28 mouse cellular contexts compared by ENCODE assay signal in genomic region chr17:15773956-15774355, GRCm38 (mm10). TPM values are rescaled to one million over a fixed set of nuclear protein-coding genes. Genes with fewer than 3 reads are reported as not detected.
A peak's percentile ranks its signal among the peaks of the same experiment; 100 is the strongest.
DNase-seq lines count a peak whose midpoint lies in the region; TF ChIP-seq lines count a peak whose summit lies in the region.
"Had no signal": no experiment of that assay in that cellular context is flagged by ENCODE, and none has a peak within 500 bp of the region (broad histone marks: within the 10 kb centered on the region; RNA-seq: fewer than 3 reads in every experiment).

No protein-coding gene starts in this region.

- WGBS in macrophage (ENCODE audit: missing documents) = 21% methylated on average over 6 of the region's 6 CpGs

- no peaks in the 10 kb centered on the region for H3K27me3 ChIP-seq in CH12.LX (replicated peaks)
- H3K27me3 ChIP-seq in splenic B cell, adult 2 months (ENCODE audit: control insufficient read depth, insufficient read depth, low read length, poor library complexity, severe bottlenecking) = no peaks in the 10 kb centered on the region
- H3K27me3 ChIP-seq: embryonic facial prominence, embryonic 15.5 days; forebrain, embryonic 12.5 days; heart, embryonic 15.5 days; kidney, embryonic 15.5 days; limb, embryonic 12.5 days; neural tube, embryonic 13.5 days had no signal

- H3K27ac ChIP-seq in CH12.LX (ENCODE audit: insufficient read depth, low read depth) (peak overlapping the region; percentile 45), macrophage (peak overlapping the region; percentile 29; the same call in 1 of the 2 replicates)
- H3K27ac ChIP-seq: embryonic facial prominence, embryonic 10.5 days; embryonic facial prominence, embryonic 15.5 days; forebrain, embryonic 12.5 days; heart, embryonic 15.5 days; kidney, embryonic 15.5 days; layer of hippocampus, adult 2 months; left cerebral cortex, adult 2 months; limb, embryonic 12.5 days; midbrain, embryonic 10.5 days; neural tube, embryonic 13.5 days; stomach, postnatal 0 days had no signal

- no peak for TF ChIP-seq RAD21 in CH12.LX (IDR thresholded peaks at IDR 0.05; ENCODE audit: low read depth, low read length)

- in situ Hi-C loops in CH12.LX (cut with MboI; ENCODE audit: low pct_ligation_motif_present, low pct_unique_long_range_greater_than_20kb, low sequenced_read_pairs) = no loop called here

- TF ChIP-seq POLR2A in CH12.LX (IDR thresholded peaks at IDR 0.05; ENCODE audit: low read depth, low read length) = no peak

- no peaks in the 10 kb centered on the region for H3K79me2 ChIP-seq in CH12.LX (replicated peaks; ENCODE audit: control insufficient read depth, extremely low read depth, insufficient read depth, poor library complexity, severe bottlenecking)
- no peaks in the 10 kb centered on the region for H3K79me2 ChIP-seq in macrophage (ENCODE audit: inconsistent target)

- H3K4me3 ChIP-seq in CH12.LX (replicated peaks in 1 of 3; ENCODE audit: low read depth in 2 of 3, low read length in 2 of 3, poor library complexity in 1 of 3) = no peak overlapping the region
- H3K4me3 ChIP-seq in macrophage (ENCODE audit: inconsistent target) = no peak overlapping the region
- H3K4me3 ChIP-seq: embryonic facial prominence, embryonic 10.5 days; embryonic facial prominence, embryonic 15.5 days; forebrain, embryonic 12.5 days; heart, embryonic 15.5 days; kidney, embryonic 15.5 days; layer of hippocampus, adult 2 months; left cerebral cortex, adult 2 months; limb, embryonic 12.5 days; midbrain, embryonic 10.5 days; neural tube, embryonic 13.5 days had no signal

- H3K4me1 ChIP-seq in CH12.LX (ENCODE audit: control insufficient read depth in 1 of 2, insufficient read depth in 2 of 2) = peaks cover 8 to 76% of the 10 kb centered on the region in 2 experiments
- H3K4me1 ChIP-seq: embryonic facial prominence, embryonic 10.5 days; embryonic facial prominence, embryonic 15.5 days; forebrain, embryonic 12.5 days; heart, embryonic 15.5 days; kidney, embryonic 15.5 days; limb, embryonic 12.5 days; midbrain, embryonic 10.5 days; neural tube, embryonic 13.5 days had no signal

- dilution Hi-C loops in CH12.LX (cut with MboI; ENCODE audit: extremely low pct_ligation_motif_present, extremely low pct_unique_long_range_greater_than_20kb, low sequenced_read_pairs) = no loop called here

- H3K36me3 ChIP-seq in CH12.LX (replicated peaks in 1 of 2; ENCODE audit: control insufficient read depth in 1 of 2, insufficient read depth in 1 of 2, low read length in 1 of 2) (peaks cover 3 to 18% of the 10 kb centered on the region in 2 experiments), macrophage (ENCODE audit: inconsistent target) (peaks cover 20% of the 10 kb centered on the region; the same call in 1 of the 2 replicates)
- H3K36me3 ChIP-seq in splenic B cell, adult 2 months (ENCODE audit: control insufficient read depth, insufficient read depth, low read length, poor library complexity, severe bottlenecking) = peaks cover 5% of the 10 kb centered on the region; the same call in 1 of the 2 replicates

- TF ChIP-seq CTCF in CH12.LX (conservative IDR thresholded peaks at IDR 0.05 in 1 of 2, IDR thresholded peaks at IDR 0.05 in 1 of 2; ENCODE audit: low read depth in 2 of 2, low read length in 2 of 2) = no peak

- no peaks in the 10 kb centered on the region for H3K9me3 ChIP-seq in CH12.LX (replicated peaks; ENCODE audit: low read length)
- H3K9me3 ChIP-seq: embryonic facial prominence, embryonic 10.5 days; embryonic facial prominence, embryonic 15.5 days; forebrain, embryonic 12.5 days; G1E; heart, embryonic 15.5 days; kidney, embryonic 15.5 days; limb, embryonic 12.5 days; midbrain, embryonic 10.5 days; neural tube, embryonic 13.5 days had no signal

- peak overlapping the region; percentile 78; the same call in 1 of the 2 replicates for H3K4me2 ChIP-seq in CH12.LX (ENCODE audit: insufficient read depth, low read depth, poor library complexity, severe bottlenecking)
- H3K4me2 ChIP-seq: embryonic facial prominence, embryonic 15.5 days; forebrain, embryonic 12.5 days; heart, embryonic 15.5 days; kidney, embryonic 15.5 days; limb, embryonic 12.5 days; neural tube, embryonic 13.5 days had no signal

- TF ChIP-seq EP300 in CH12.LX (IDR thresholded peaks at IDR 0.05; ENCODE audit: low read length) = peak; percentile 93

- DNase-seq in lung, postnatal 36 days = peak; percentile 11
- no peak for DNase-seq in lung, adult 18-20 months
- peak; percentile 67 for DNase-seq in CH12.LX (ENCODE audit: extremely low read depth)
- peak; percentile 70 for DNase-seq in splenic B cell, adult 2 months (ENCODE audit: low read depth, low spot score)
- no peak for DNase-seq in urinary bladder, postnatal 10 days (ENCODE audit: low spot score)
- no peak for DNase-seq in cerebellum, postnatal 25 days
- DNase-seq: adrenal gland, adult 8-10 months; cerebellum, adult 9-10 months; forebrain, postnatal 0 days; kidney, adult 18-20 months; kidney, postnatal 36 days; lung, postnatal 14 days; right cerebral cortex, postnatal 14 days; thymus, adult 18-20 months; thymus, postnatal 36 days had no signal

- no peak overlapping the region for H3K9ac ChIP-seq in CH12.LX (ENCODE audit: insufficient read depth, low read depth)
- H3K9ac ChIP-seq: embryonic facial prominence, embryonic 15.5 days; forebrain, embryonic 12.5 days; forebrain, postnatal 0 days; heart, embryonic 15.5 days; kidney, embryonic 15.5 days; limb, embryonic 12.5 days; neural tube, embryonic 13.5 days had no signal

TF ChIP-seq in CH12.LX, 34 proteins besides CTCF, POLR2A, EP300 and RAD21 (continues in another document):
- no peak for TF ChIP-seq SMC3 (IDR thresholded peaks at IDR 0.05; ENCODE audit: low read depth, low read length)
- TF ChIP-seq MYC (IDR thresholded peaks at IDR 0.05; ENCODE audit: low read depth, low read length) = peak; percentile 92
- peak; percentile 45 for TF ChIP-seq TCF12 (IDR thresholded peaks at IDR 0.05; ENCODE audit: low read depth, low read length)
- no peak for TF ChIP-seq TBP (conservative IDR thresholded peaks at IDR 0.05; ENCODE audit: low read depth, low read length)
- 0 out of 2 replicates have a peak, but pooled peaks have one; percentile 35 for TF ChIP-seq MXI1 (IDR thresholded peaks at IDR 0.05; ENCODE audit: low read depth, low read length)
- peak; percentile 89 for TF ChIP-seq ZNF384 (IDR thresholded peaks at IDR 0.05; ENCODE audit: low read depth, low read length)
- peak; percentile 86 for TF ChIP-seq IRF4 (IDR thresholded peaks at IDR 0.05; ENCODE audit: low read depth, low read length)
- 0 out of 2 replicates have a peak, but pooled peaks have one; percentile 22 for TF ChIP-seq CHD2 (IDR thresholded peaks at IDR 0.05; ENCODE audit: low read length)
- no peak; the same call in 1 of the 2 replicates for TF ChIP-seq POLR2AphosphoS2 (IDR thresholded peaks at IDR 0.05; ENCODE audit: low read depth, low read length)
- no peak for TF ChIP-seq MAZ (IDR thresholded peaks at IDR 0.05; ENCODE audit: low read depth, low read length)
- TF ChIP-seq JUND (conservative IDR thresholded peaks at IDR 0.05; ENCODE audit: low read depth, low read length) = peak; percentile 44; the same call in 1 of the 2 replicates
- no peak; the same call in 1 of the 2 replicates for TF ChIP-seq SIN3A (IDR thresholded peaks at IDR 0.05; ENCODE audit: low read length)
- no peak for TF ChIP-seq USF1 (IDR thresholded peaks at IDR 0.05; ENCODE audit: low read depth, low read length)
- TF ChIP-seq ETS1 (conservative IDR thresholded peaks at IDR 0.05; ENCODE audit: low read depth, low read length) = peak; percentile 39; the same call in 1 of the 2 replicates
- no peak; the same call in 1 of the 2 replicates for TF ChIP-seq RCOR1 (conservative IDR thresholded peaks at IDR 0.05; ENCODE audit: low read depth, low read length)
- TF ChIP-seq USF2 (conservative IDR thresholded peaks at IDR 0.05; ENCODE audit: low read depth, low read length) = no peak
- no peak for TF ChIP-seq PAX5 (IDR thresholded peaks at IDR 0.05; ENCODE audit: low read length)
- no peak for TF ChIP-seq ZC3H11A (IDR thresholded peaks at IDR 0.05; ENCODE audit: low read depth, low read length)
- no peak for TF ChIP-seq ZMIZ1 (IDR thresholded peaks at IDR 0.05; ENCODE audit: low read depth, low read length)
- TF ChIP-seq KAT2A (IDR thresholded peaks at IDR 0.05; ENCODE audit: insufficient replicate concordance, low read length) = no peak
- peak; percentile 6; the same call in 1 of the 2 replicates for TF ChIP-seq JUN (IDR thresholded peaks at IDR 0.05; ENCODE audit: insufficient read depth, low read depth, low read length)
- TF ChIP-seq NELFE (IDR thresholded peaks at IDR 0.05; ENCODE audit: low read depth, low read length) = no peak
- TF ChIP-seq GABPA (IDR thresholded peaks at IDR 0.05; ENCODE audit: insufficient replicate concordance, low read depth, low read length) = no peak
- TF ChIP-seq MEF2A (IDR thresholded peaks at IDR 0.05; ENCODE audit: borderline replicate concordance, low read depth, low read length) = peak; percentile 83
- no peak for TF ChIP-seq UBTF (IDR thresholded peaks at IDR 0.05; ENCODE audit: low read depth, low read length)
- no peak for TF ChIP-seq CHD1 (IDR thresholded peaks at IDR 0.05; ENCODE audit: low read depth, low read length)
- no peak for TF ChIP-seq ZKSCAN1 (IDR thresholded peaks at IDR 0.05; ENCODE audit: borderline replicate concordance, low read depth, low read length)
- TF ChIP-seq MAX (IDR thresholded peaks at IDR 0.05; ENCODE audit: low read length) = peak; percentile 69; the same call in 1 of the 2 replicates
- TF ChIP-seq BHLHE40 (IDR thresholded peaks at IDR 0.05; ENCODE audit: low read depth, low read length) = peak; percentile 84
- TF ChIP-seq ELF1 (IDR thresholded peaks at IDR 0.05; ENCODE audit: low read depth, low read length) = 0 out of 2 replicates have a peak, but pooled peaks have one; percentile 13
- TF ChIP-seq E2F4 (IDR thresholded peaks at IDR 0.05; ENCODE audit: insufficient replicate concordance, low read depth, low read length) = no peak
- TF ChIP-seq NRF1 (IDR thresholded peaks at IDR 0.05; ENCODE audit: low read depth, low read length) = no peak
- TF ChIP-seq MAFK (IDR thresholded peaks at IDR 0.05; ENCODE audit: insufficient replicate concordance, low read length) = 0 out of 2 replicates have a peak, but pooled peaks have one; percentile 40

RNA-seq across cellular contexts. Expression of gene Rgmb, which starts 56.9 kb away (rescaled TPM):
- 2.3 and 2.8 TPM in 2 replicates for total RNA-seq in CH12.LX (2012; rRNA removed)
- total RNA-seq in CH12.LX (2014; rRNA removed) = 1.7 and 2.3 TPM in 2 replicates
- 2.6 and 3.0 TPM in 2 replicates for polyA plus RNA-seq in CH12.LX (2012; ENCODE audit: insufficient read length, low read depth)
- 10 to 100 TPM in 17 of 26 experiments, 1 to 10 TPM in 9; 2.2 to 30.8 (median 16.0) TPM for total RNA-seq in macrophage (2018; cell fraction: chromatin; rRNA removed)
- 10 to 100 TPM in 14 of 26 experiments, 1 to 10 TPM in 12; 6.2 to 15.4 (median 10.2) TPM for total RNA-seq in macrophage (2018; cell fraction: cytosol; rRNA removed)
- 10 to 100 TPM in 21 of 26 experiments, 1 to 10 TPM in 5; 5.9 to 34.9 (median 16.9) TPM for total RNA-seq in macrophage (2018; cell fraction: nucleus; rRNA removed)
- 4.9 to 9.8 TPM (median 7.0 TPM) in 3 replicates for polyA plus RNA-seq in macrophage (2018)
- polyA plus RNA-seq: G1E had no signal

Comparison
In these comparisons a context has a peak if more than half of its experiments do, and no peak if none do; other contexts are left out.
1. DNase-seq: peak in lung, postnatal 36 days (single experiment), CH12.LX (single experiment) and splenic B cell, adult 2 months (single experiment); none in lung, adult 18-20 months (0 of 2), urinary bladder, postnatal 10 days (single experiment) and cerebellum, postnatal 25 days (0 of 2).